Mouse (Mus musculus) neural tube, embryonic 10.5 days (tissue): ENCODE results near the gene Bcat2.

Experiments used
- DNase-seq: peaks from one replicate; pipeline ENCODE4 v3.0.0-alpha.2; 2017; ENCODE audit warnings: low spot score; ENCODE audit errors: extremely low spot score

The Bcat2 gene

DNA sequence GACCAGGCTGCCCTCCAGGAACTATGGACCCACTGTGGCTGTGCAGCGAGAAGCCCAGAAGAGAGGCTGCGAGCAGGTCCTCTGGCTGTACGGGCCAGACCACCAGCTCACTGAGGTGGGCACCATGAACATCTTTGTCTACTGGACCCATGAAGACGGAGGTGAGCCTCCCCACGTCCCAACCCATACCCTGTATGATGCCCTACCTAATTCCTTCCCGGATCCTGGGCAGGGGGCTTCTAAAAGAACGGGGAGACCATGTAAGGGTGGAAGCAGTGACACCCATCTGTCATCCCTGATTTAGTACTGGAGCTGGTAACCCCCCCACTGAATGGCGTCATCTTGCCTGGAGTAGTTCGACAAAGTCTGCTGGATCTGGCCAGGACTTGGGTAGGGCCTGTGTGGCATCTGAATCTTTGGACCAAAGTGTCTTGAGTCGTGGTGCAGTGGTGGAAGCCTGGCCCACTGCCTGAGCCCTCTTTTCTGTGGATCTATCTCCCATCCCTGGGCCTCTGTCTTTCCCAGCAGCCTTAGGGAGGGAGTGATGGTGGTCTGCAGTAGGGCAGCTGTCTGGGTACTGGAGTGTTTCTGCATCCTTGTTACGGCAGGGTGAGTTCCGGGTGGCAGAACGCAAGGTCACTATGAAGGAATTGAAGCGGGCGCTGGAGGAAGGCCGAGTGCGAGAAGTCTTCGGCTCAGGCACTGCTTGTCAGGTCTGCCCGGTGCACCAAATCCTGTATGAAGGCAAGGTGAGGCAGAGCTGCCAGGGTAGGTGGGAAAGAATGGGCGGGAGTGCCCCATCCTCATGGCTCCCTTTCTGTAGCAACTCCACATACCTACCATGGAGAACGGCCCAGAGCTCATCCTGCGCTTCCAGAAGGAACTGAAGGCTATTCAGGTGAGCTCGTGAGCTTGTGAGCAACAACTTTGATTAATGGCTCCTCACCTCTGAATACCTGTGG lies 18.0 kb downstream of the Bcat2 start:
- no peak for DNase-seq

DNA sequence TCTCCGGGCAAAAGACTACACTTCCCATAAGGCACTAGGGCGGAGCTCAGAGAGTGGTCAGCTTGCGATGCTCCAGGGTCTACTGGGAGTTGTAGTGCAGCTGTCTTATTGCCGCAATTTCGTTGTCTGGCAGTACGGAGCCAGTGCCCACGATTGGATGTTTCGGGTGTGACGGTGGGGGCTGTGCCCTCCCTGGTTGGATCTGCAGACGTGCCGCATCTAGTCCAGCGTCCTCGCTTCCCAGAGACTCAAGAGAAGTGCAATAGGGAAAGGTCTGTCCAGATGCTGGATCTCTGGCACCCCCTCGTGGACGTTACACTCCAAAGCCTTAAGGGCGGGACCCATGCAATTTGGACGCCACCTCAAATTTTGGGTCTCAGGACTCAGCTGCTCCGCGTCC lies 19.2 kb downstream of the Bcat2 start:
- peak; percentile 87 for DNase-seq

DNA sequence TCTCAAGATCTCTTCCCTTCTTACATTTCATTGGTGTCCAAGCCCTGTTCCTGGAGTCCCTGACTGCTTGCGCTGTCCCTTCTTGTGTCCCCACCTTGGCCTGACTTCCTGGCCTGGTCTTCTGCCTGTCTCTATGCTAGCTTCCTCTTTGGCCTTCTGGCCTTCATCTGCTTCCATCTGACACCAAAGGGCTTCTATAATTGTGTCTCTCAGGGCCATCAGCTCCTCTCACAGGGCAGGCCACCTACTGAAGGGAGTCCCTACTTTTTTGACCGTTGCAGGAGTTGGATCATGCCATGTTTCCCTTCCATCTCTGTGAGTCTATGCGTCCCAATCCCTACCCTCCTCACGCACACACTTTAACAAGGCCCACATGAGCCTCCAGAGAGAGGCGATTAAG lies 19.9 kb downstream of the Bcat2 start:
- no peak for DNase-seq

DNA sequence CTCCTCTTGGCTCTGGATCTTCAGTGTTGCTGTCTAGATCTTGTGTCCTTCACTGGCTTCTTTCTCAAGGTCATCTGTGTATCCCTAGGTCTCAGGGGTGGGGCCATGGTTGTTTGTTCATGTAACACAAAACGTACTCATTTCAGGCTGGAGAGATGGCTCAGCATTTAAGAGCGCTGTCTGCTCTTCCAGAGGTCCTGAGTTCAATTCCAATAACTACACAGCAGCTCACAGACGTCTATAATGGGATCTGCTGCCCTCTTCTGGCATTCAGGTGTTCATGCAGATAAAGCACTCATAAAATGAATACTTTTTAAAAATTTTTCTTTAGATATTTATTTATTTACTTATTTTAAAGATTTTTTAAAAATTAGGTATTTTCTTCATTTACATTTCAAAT lies 20.9 kb downstream of the Bcat2 start:
- no peak for DNase-seq

DNA sequence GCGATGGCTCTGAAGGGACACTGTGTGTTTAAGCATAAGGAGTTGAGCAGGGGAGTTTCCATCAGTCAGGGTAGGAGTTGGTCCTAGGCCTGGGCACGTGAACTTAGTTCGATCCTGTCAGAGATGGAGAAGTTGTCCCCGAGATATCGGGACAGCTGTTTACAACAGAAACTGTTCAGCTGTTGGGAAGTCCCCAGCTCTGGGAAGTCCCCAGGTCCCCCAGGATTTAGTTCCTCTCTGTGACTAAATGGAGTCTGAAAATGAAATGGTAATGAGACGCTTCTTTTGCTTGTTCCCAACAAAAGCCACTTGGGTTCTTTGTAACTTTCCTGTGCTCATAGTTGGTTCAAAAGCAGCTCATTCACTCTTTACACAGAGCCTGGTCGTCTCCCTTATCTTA lies 21.9 kb downstream of the Bcat2 start:
- no peak for DNase-seq

DNA sequence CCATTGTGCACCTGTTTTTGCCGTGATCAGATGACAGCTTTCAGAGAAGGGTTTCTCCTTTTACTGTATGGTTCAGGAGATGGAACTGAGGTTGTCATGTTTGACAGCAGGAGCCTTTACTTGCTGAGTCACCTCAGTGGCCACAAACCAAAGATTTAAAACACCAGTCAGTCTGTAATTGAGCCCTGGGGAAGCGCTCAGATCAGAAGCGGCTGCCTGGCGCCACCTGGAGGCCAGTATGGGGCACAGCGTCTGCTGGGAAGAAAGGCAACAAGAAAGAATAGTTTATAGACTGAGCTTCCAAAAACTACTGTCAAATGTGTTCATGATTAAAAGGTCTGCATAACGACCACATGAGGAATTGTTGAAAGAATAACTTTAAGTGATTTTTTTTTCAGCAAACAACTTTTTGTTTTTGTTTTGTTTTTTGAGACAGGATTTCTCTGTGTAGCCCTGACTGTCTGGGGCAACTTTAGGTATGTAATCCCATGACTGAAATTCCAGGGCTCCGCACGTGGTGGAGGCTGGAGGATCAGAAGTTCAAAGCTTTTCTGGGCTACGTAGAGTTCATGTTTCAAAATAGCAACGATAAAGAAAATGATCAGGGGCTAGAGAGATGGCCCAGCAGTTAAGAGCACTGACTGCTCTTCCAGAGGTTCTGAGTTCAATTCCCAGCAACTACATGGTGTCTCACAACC lies 23.3 kb downstream of the Bcat2 start:
- peak; percentile 60 for DNase-seq

DNA sequence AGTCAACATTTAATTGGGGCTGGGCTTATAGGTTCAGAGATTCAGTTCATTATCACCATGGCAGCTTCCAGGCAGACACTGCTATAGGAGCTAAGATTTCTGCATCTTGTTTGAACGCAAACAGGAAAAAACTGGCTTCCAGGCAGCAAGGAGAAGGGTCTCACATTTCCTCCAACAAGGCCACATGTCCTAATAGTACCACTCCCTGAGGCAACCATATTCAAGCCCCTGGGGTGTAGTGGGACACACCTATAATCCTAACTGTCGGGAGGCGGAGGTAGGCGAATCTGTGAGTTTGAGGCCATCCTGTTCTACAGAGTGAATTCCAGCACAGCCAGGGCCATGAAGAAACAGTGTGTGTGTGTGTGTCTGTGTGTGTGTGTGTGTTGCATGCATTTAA lies 25.2 kb downstream of the Bcat2 start:
- DNase-seq, result no peak

DNA sequence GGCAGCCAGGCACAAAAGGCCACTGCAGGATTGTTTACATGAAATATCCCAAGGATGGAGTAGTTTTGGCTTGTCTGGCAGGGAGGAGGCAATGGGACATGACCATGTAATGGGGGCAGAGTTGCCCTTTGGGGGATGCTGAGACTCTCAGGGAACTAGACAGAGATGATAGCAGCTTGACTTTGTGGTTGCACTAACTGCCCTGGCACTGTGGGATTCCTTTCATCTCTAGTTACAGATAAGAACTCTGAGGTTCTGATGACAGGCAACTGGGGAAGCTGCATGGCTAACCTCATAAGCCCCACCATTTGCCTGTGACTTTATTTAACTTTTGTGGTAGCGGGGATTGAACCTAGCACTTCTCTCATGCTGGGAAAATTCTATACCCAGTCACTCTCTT lies 26.2 kb downstream of the Bcat2 start:
- DNase-seq, result no peak

DNA sequence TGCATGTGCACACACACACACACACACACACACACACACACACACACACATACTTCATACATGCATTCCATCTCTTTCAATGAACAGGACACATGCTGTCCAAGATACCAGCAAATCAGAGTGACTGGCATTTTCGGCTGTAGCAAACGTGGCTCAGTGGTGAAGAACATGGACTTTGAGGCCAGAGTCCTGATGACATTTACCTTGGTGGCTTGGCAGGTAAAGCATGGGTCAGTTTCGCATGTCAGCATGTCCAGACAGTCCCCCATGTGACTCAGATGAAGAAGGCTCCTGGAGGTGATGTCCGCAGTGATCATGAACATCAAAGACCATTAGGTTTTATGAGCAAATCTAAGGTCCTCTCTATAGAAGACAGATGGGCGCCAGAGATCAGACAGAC lies 27.1 kb downstream of the Bcat2 start:
- DNase-seq, result no peak

DNA sequence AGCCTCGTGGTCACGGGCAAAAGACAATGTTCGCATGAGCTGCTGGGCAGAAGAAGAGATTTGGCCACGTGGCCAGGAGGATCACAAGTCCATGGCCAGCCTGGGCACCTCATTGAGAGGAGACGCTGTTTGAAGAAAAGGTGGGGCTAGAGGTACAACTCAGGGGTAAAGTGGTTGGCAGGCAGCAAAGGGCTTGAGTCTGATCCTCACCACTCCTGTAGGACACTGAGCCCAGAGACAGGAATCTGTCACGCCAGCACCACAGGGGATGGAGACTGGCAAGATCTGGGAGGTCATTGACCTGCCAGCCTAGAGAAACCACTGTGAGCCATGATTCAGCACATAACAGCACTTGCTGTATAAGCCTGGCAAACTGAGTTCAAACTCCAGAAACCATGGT lies 27.6 kb downstream of the Bcat2 start:
- DNase-seq, result no peak

DNA sequence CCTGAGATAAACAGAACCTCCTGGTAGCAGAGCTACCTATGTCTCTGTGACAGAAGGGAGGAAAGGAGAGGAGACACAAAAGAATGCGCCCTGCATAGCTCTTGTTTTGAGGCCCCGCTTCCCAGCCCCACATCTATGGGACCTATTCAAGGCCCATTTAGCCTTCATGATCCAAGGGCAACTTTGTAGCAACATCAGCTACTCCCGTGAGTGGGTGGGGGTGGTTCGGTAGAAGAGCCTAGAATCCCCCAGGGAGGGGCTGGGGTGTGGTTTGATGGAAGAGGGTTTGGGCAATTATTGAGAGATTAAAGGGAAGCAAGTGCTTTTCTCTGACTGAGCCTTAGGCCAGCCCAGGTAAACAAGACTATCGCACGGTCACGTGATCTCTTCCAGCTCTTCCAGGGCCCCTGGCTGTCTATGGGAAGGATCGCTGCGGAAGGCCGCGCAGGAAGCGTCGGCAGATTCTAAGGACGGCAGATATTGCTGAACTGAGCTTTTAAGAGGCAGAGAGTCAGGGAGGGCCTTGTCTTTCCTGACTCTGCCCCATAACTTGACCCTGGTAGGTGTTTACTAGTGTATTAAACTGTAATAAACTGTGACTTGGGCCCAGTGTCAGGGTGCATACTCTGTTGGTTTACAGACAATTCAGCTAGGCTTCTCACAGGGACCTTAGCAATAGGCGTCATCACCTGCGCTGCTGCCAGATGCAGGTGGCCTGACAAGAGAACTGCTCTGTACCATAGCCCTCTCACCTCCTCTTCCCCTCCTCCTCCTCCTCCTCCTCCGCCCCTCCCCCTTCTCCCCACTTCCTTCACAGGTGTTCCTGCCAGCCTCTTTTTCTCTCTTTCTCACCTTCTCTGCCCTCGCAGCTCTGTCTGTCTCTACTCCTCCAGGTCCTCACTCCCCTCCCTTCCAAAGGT lies 29.3 kb downstream of the Bcat2 start:
- no peak for DNase-seq

DNA sequence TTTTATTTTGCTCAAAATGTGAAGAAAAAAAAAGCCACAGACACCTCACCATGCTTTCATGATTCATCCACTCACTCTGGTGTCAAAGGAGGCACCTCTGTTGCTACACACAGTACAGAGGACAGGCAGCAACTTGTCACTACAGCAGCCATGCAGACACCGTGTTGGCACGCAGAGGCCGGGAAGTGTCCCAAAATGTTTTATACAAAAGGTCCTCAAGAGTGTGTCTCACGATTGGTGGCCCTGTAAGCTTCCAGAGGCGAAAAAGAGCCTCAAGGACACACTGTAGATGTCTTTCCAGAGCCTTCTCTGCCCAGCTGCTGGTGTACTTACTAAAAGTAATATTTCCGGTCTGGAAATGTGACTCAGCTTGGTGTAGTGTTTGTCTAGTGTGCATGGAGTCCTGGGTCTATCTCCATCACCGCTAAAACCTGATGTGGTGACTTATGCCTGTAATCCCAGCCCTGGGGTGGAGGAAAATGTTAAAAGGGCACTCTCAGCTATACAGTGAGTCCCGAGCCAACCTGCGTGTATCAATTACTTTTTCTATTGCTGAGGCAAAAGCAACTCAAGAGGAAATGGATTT lies 35.8 kb downstream of the Bcat2 start:
- DNase-seq, result no peak

DNA sequence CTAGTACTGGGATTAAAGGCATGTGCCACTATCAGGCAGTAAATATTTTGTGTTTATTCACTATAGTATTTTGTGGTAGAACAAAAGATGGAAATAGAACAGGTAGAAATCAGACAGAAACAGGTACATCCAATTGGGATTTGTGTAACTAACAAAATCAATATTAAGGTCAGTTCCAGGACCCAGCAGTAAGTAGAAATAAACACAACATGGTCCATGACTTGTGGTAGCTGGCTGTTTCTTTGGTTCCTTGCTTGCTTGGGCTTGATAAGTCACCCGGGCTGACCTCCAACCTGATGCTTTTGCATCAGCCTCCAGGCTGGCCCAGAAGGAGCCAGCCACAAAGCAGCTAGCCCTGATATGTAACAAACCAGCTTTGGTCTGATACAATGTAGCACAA lies 39.6 kb downstream of the Bcat2 start:
- DNase-seq, result no peak

DNA sequence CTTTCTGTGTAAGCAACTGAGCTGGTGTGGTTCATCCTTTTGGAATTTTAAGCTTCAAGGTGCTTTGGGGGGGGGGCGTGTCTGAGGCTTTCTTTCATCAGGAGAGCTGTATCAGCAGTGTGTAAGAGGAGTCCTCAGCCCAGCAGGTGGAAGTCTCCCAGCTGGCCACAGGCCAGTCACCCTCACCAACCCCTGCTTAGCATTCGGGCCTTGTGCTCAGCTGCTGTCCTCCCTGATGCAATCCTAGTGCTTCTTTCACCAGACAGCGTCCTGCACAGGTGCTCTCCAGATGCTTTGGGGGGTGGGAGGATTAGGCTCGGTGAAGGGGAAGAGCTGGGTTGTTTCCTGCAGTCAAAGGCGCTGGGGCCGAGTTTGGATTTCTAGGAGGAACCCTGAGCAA lies 46.3 kb downstream of the Bcat2 start:
- no peak for DNase-seq

DNA sequence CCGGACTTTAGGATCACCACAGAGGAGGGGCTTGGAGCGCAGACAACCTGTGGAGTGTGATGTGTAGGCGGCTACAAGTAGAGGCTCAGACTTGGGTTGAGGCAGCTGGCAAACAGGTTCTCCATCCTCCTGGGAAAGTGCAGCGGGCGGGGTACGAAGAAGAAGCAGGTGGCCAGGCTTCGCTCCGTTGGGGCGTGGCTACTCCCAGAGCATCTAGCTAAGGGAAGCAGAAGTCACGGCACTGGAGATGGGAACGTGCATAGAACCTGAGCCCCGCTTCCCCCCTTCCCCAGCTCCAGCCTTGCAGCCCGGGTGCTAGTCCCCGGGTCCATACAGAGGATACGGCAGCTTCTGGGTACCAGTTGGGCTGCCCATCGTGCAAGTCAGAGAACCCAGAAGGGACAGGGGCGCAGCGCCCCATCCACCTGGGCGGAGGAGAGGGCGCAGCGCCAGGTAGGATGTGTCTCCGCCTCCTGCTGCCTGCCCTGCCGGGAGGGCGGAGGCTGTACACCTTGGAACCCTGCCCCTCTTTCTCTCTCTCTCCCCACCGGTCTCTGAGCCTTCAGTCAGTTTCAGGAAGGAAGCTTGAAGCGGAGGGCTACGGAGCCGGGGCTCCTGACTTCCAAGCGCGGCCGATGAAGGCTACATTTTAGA lies 47.2 kb downstream of the Bcat2 start, which contains the start of gene Fut1:
Fut1 (plus strand) TSS at position 248 of the 654 bp plus-strand sequence.
- no peak for DNase-seq

DNA sequence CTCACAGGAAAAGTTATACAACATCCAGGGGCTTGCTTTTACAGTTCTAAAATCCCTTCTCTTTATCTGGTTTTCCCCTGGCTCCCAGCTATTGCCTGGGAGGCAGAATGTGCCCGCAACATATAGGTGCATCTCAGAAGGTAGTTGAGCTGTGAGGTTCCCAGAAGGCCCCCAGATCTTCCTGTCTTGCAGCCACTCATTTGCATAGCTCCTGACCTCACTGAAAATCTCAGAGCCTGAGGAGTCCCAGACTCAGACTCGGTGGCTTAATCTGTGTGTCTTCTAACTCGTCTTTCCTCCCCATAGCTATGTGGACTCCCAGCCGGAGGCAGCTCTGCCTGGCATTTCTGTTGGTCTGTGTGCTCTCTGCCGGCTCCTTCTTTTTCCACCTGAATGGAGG lies 48.4 kb downstream of the Bcat2 start:
- no peak for DNase-seq

DNA sequence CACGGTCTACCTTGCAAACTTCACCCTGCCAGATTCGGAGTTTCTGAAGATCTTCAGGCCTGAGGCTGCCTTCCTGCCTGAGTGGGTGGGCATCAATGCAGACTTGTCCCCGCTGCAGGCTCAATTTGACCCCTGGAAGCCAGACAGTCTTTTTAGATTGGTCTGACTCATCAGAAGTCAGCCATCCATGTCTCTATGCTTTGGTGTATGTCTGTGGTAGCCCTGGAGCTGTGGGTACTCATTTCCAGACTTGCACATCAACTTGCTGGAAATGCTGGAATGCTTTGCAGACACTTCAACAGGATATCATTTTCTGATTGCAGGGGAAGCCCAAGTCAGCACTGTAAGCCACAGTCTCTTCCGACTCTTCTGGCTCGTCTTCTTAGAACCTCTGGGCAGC lies 49.6 kb downstream of the Bcat2 start:
- DNase-seq, result no peak

DNA sequence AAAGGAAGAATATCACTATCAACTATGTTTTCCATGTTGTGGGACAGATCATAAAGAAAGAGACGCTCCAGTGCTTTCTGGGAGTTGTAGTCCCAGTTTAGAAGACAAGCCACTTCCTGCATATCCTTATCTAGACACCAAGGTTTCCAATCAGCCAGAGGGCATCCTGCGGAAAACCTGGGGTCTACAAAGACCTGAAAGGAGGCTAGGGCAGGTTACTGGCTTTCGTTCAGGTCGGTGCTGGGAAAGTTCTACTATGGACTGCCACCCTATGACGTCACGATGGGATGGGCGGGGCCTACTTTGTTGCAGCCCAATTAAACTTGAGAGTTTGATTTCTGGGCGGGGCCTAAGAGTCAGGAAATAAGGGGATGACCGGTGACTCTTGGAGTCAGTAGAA lies 51.5 kb downstream of the Bcat2 start, which contains the start of gene Izumo1:
Izumo1 (plus strand) TSS at position 369 of the 400 bp plus-strand sequence.
- no peak for DNase-seq

DNA sequence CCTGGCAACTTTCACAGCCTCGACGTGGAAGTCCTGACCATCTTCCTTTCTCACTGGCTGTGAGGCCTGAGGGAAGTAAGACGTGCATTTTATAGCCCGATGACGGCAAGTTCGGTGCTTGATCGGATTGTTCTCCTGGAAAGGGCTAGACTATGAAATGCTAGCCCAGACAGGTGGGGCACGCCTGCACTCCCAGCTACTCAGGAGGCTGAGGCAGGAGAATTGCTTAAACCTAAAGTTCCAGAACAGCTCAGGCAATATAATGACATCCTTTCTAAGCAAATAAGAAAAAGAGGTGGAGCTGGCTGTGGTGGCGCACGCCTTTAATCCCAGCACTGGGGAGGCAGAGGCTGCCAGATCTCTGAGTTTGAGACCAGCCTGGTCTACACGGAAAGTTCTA lies 53.6 kb downstream of the Bcat2 start:
- DNase-seq, result no peak

DNA sequence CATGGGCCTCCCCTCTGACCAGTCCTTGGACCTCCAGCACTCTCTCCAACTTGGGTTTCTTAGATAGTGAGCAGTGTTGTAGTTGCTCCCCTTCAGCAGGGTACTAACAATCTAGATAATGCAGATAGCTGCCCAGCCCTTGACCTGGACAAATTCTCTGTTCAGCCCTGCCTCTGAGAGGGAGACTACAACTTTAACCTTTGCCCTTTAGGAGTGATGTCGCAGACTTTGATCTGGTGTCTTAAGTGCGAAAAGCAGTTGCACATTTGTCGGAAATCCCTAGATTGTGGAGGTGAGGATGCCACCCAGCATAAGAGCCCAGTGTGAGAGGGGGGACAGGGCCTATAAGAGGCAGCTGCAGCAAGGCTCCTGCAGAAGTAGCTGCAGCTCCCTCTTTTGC lies 54.8 kb downstream of the Bcat2 start:
- no peak for DNase-seq

DNA sequence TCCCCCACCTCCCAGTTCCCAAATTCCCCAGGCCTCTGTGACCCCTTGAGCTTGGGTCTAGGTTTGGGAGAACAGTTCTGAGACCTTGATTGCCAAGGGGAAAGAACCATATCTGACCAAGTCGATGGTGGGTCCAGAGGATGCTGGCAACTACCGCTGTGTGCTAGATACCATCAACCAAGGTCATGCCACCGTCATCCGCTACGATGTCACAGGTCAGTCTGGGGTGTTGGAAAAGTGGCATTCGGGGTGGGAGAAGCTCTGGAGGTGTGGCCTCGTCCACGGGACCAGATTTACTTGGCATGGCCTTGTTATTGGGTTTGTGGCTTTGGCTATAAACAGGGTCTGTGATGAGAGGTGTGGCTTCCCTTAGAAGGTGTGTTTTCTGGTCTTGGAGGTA lies 55.5 kb downstream of the Bcat2 start:
- DNase-seq, result no peak
